Mouse (Mus musculus): ENCODE data around the gene Dcxr. TPM values are rescaled to one million over a fixed set of nuclear protein-coding genes. Genes with fewer than 3 reads are reported as not detected.

The Dcxr gene
- total RNA-seq, 2 experiments from 2014 or later: 25.0 to 30.0 TPM

GRCm38 (mm10) chr11:120730331-120730870, 3.3 kb upstream of the Dcxr start:
- ATAC-seq (ENCODE audit: poor library complexity, severe bottlenecking): no peak

GRCm38 (mm10) chr11:120729432-120730050, 2.5 kb upstream of the Dcxr start:
- ATAC-seq (ENCODE audit: poor library complexity, severe bottlenecking): peak; percentile 75

- no peak for ATAC-seq (ENCODE audit: poor library complexity, severe bottlenecking)
These were observed 1.6 kb upstream of the Dcxr start for GRCm38 (mm10) chr11:120728530-120729240.

- ATAC-seq (ENCODE audit: poor library complexity, severe bottlenecking): no peak
These were observed 483 bp upstream of the Dcxr start for GRCm38 (mm10) chr11:120727564-120727963.

GRCm38 (mm10) chr11:120726243-120727168, 575 bp downstream of the Dcxr start:
- no peak for ATAC-seq (ENCODE audit: poor library complexity, severe bottlenecking)

- no peak for ATAC-seq (ENCODE audit: poor library complexity, severe bottlenecking)
These were observed 3.6 kb downstream of the Dcxr start for GRCm38 (mm10) chr11:120723509-120723908.

GRCm38 (mm10) chr11:120722761-120723382, 4.2 kb downstream of the Dcxr start:
- ATAC-seq (ENCODE audit: poor library complexity, severe bottlenecking): no peak

- ATAC-seq (ENCODE audit: poor library complexity, severe bottlenecking): no peak
These were observed 4.9 kb downstream of the Dcxr start for GRCm38 (mm10) chr11:120722067-120722630.

- peak; percentile 42 for ATAC-seq (ENCODE audit: poor library complexity, severe bottlenecking)
These were observed 5.7 kb downstream of the Dcxr start, which contains the start of gene Rac3 for GRCm38 (mm10) chr11:120721124-120722066. Gene Rac3, plus strand, starts transcription at chr11:120721470.

GRCm38 (mm10) chr11:120720450-120720849, 6.6 kb downstream of the Dcxr start:
- peak; percentile 94 for ATAC-seq (ENCODE audit: poor library complexity, severe bottlenecking)

GRCm38 (mm10) chr11:120719841-120720376, 7.2 kb downstream of the Dcxr start:
- no peak for ATAC-seq (ENCODE audit: poor library complexity, severe bottlenecking)

- ATAC-seq (ENCODE audit: poor library complexity, severe bottlenecking): no peak
These were observed 7.8 kb downstream of the Dcxr start for GRCm38 (mm10) chr11:120719242-120719641.

GRCm38 (mm10) chr11:120715131-120715530, 11.9 kb downstream of the Dcxr start:
- no peak for ATAC-seq (ENCODE audit: poor library complexity, severe bottlenecking)

GRCm38 (mm10) chr11:120714546-120714945, 12.5 kb downstream of the Dcxr start:
- ATAC-seq (ENCODE audit: poor library complexity, severe bottlenecking): no peak

- ATAC-seq (ENCODE audit: poor library complexity, severe bottlenecking): peak; percentile 96
These were observed 13.2 kb downstream of the Dcxr start, which contains the start of the genes Cenpx and Lrrc45 for GRCm38 (mm10) chr11:120713580-120714518. Gene Cenpx, minus strand, starts transcription at chr11:120713738. Gene Lrrc45, plus strand, starts transcription at chr11:120713925.

GRCm38 (mm10) chr11:120712771-120713568, 14.1 kb downstream of the Dcxr start:
- ATAC-seq (ENCODE audit: poor library complexity, severe bottlenecking): peak; percentile 36
